Mouse (Mus musculus): ENCODE results near the gene Hspg2. TPM values are rescaled to one million over a fixed set of nuclear protein-coding genes. Genes with fewer than 3 reads are reported as not detected.

Hspg2 gene
- polyA plus RNA-seq, 1 experiment: 5.4 TPM

- TF ChIP-seq POLR2A (IDR thresholded peaks at IDR 0.05; ENCODE audit: borderline replicate concordance, control insufficient read depth, low read depth, low read length) (no peak), CTCF (IDR thresholded peaks at IDR 0.05; ENCODE audit: control insufficient read depth, insufficient read depth, low read length) (no peak)
- WGBS: 83% methylated on average over 14 of the region's 14 CpGs
- H3K4me1 ChIP-seq (ENCODE audit: control insufficient read depth, insufficient read depth, low read length): no peaks in the 10 kb centered on the region
- H3K4me3 ChIP-seq (replicated peaks; ENCODE audit: control insufficient read depth, low read depth, low read length): no peak overlapping the region
- no peak overlapping the region for H3K27ac ChIP-seq (ENCODE audit: control insufficient read depth, insufficient read depth, low read depth, low read length, poor library complexity)
These were observed 14.0 kb upstream of the Hspg2 start for GRCm38 (mm10) chr4:137454582-137454981.

- WGBS: 82% methylated on average over 12 of the region's 12 CpGs
- no peak overlapping the region for H3K4me3 ChIP-seq (replicated peaks; ENCODE audit: control insufficient read depth, low read depth, low read length)
- no peak overlapping the region for H3K27ac ChIP-seq (ENCODE audit: control insufficient read depth, insufficient read depth, low read depth, low read length, poor library complexity)
- H3K4me1 ChIP-seq (ENCODE audit: control insufficient read depth, insufficient read depth, low read length): no peaks in the 10 kb centered on the region
- no peak for TF ChIP-seq POLR2A (IDR thresholded peaks at IDR 0.05; ENCODE audit: borderline replicate concordance, control insufficient read depth, low read depth, low read length)
- no peak for TF ChIP-seq CTCF (IDR thresholded peaks at IDR 0.05; ENCODE audit: control insufficient read depth, insufficient read depth, low read length)
These were observed 12.0 kb upstream of the Hspg2 start for GRCm38 (mm10) chr4:137456581-137456980.

GRCm38 (mm10) chr4:137457292-137457691, 11.3 kb upstream of the Hspg2 start:
- WGBS: 60% methylated on average over 4 of the region's 4 CpGs
- no peak overlapping the region for H3K4me3 ChIP-seq (replicated peaks; ENCODE audit: control insufficient read depth, low read depth, low read length)
- H3K27ac ChIP-seq (ENCODE audit: control insufficient read depth, insufficient read depth, low read depth, low read length, poor library complexity): no peak overlapping the region
- no peak for TF ChIP-seq CTCF (IDR thresholded peaks at IDR 0.05; ENCODE audit: control insufficient read depth, insufficient read depth, low read length)
- no peak for TF ChIP-seq POLR2A (IDR thresholded peaks at IDR 0.05; ENCODE audit: borderline replicate concordance, control insufficient read depth, low read depth, low read length)
- no peaks in the 10 kb centered on the region for H3K4me1 ChIP-seq (ENCODE audit: control insufficient read depth, insufficient read depth, low read length)

GRCm38 (mm10) chr4:137458310-137458709, 10.3 kb upstream of the Hspg2 start:
- TF ChIP-seq CTCF (IDR thresholded peaks at IDR 0.05; ENCODE audit: control insufficient read depth, insufficient read depth, low read length) (no peak), POLR2A (IDR thresholded peaks at IDR 0.05; ENCODE audit: borderline replicate concordance, control insufficient read depth, low read depth, low read length) (no peak)
- 55% methylated on average over 9 of the region's 9 CpGs for WGBS

GRCm38 (mm10) chr4:137458861-137459260, 9.7 kb upstream of the Hspg2 start:
- Histone ChIP-seq H3K27ac (ENCODE audit: control insufficient read depth, insufficient read depth, low read depth, low read length, poor library complexity) (no peak overlapping the region), H3K4me3 (replicated peaks; ENCODE audit: control insufficient read depth, low read depth, low read length) (no peak overlapping the region), H3K4me1 (ENCODE audit: control insufficient read depth, insufficient read depth, low read length) (no peaks in the 10 kb centered on the region)
- WGBS: 25% methylated on average over 5 of the region's 5 CpGs
- TF ChIP-seq POLR2A (IDR thresholded peaks at IDR 0.05; ENCODE audit: borderline replicate concordance, control insufficient read depth, low read depth, low read length): no peak
- no peak for TF ChIP-seq CTCF (IDR thresholded peaks at IDR 0.05; ENCODE audit: control insufficient read depth, insufficient read depth, low read length)

More at GRCm38 (mm10) chr4:137458310-137458709, 10.3 kb upstream of the Hspg2 start:
- no peak overlapping the region for H3K27ac ChIP-seq (ENCODE audit: control insufficient read depth, insufficient read depth, low read depth, low read length, poor library complexity)
- H3K4me1 ChIP-seq (ENCODE audit: control insufficient read depth, insufficient read depth, low read length): no peaks in the 10 kb centered on the region
- H3K4me3 ChIP-seq (replicated peaks; ENCODE audit: control insufficient read depth, low read depth, low read length): no peak overlapping the region

GRCm38 (mm10) chr4:137460676-137461075, 7.9 kb upstream of the Hspg2 start:
- TF ChIP-seq CTCF (IDR thresholded peaks at IDR 0.05; ENCODE audit: control insufficient read depth, insufficient read depth, low read length) (no peak), POLR2A (IDR thresholded peaks at IDR 0.05; ENCODE audit: borderline replicate concordance, control insufficient read depth, low read depth, low read length) (no peak)
- H3K4me3 ChIP-seq (replicated peaks; ENCODE audit: control insufficient read depth, low read depth, low read length): no peak overlapping the region
- WGBS: 83% methylated on average over 14 of the region's 14 CpGs
- H3K4me1 ChIP-seq (ENCODE audit: control insufficient read depth, insufficient read depth, low read length): no peaks in the 10 kb centered on the region
- H3K27ac ChIP-seq (ENCODE audit: control insufficient read depth, insufficient read depth, low read depth, low read length, poor library complexity): no peak overlapping the region

GRCm38 (mm10) chr4:137461217-137461616, 7.4 kb upstream of the Hspg2 start:
- Histone ChIP-seq H3K4me1 (ENCODE audit: control insufficient read depth, insufficient read depth, low read length) (no peaks in the 10 kb centered on the region), H3K27ac (ENCODE audit: control insufficient read depth, insufficient read depth, low read depth, low read length, poor library complexity) (no peak overlapping the region), H3K4me3 (replicated peaks; ENCODE audit: control insufficient read depth, low read depth, low read length) (no peak overlapping the region)
- 62% methylated on average over 4 of the region's 4 CpGs for WGBS
- TF ChIP-seq POLR2A (IDR thresholded peaks at IDR 0.05; ENCODE audit: borderline replicate concordance, control insufficient read depth, low read depth, low read length) (no peak), CTCF (IDR thresholded peaks at IDR 0.05; ENCODE audit: control insufficient read depth, insufficient read depth, low read length) (no peak)

GRCm38 (mm10) chr4:137461981-137462690, 6.4 kb upstream of the Hspg2 start:
- WGBS: 83% methylated on average over 16 of the region's 16 CpGs
- TF ChIP-seq CTCF (IDR thresholded peaks at IDR 0.05; ENCODE audit: control insufficient read depth, insufficient read depth, low read length) (no peak), POLR2A (IDR thresholded peaks at IDR 0.05; ENCODE audit: borderline replicate concordance, control insufficient read depth, low read depth, low read length) (no peak)
- H3K27ac ChIP-seq (ENCODE audit: control insufficient read depth, insufficient read depth, low read depth, low read length, poor library complexity): no peak overlapping the region
- H3K4me1 ChIP-seq (ENCODE audit: control insufficient read depth, insufficient read depth, low read length): no peaks in the 10 kb centered on the region
- no peak overlapping the region for H3K4me3 ChIP-seq (replicated peaks; ENCODE audit: control insufficient read depth, low read depth, low read length)
